Mouse (Mus musculus) naive thymus-derived CD4-positive, alpha-beta T cell, adult 2 months (primary cell): ENCODE measurements around the gene Gdf3.
A peak's percentile ranks its signal among the peaks of the same experiment; 100 is the strongest.

ENCODE experiments used
- DNase-seq: peaks from one replicate; pipeline ENCODE4 v3.0.0-alpha.2; 2011; ENCODE audit warnings: low read depth

The Gdf3 gene

DNA sequence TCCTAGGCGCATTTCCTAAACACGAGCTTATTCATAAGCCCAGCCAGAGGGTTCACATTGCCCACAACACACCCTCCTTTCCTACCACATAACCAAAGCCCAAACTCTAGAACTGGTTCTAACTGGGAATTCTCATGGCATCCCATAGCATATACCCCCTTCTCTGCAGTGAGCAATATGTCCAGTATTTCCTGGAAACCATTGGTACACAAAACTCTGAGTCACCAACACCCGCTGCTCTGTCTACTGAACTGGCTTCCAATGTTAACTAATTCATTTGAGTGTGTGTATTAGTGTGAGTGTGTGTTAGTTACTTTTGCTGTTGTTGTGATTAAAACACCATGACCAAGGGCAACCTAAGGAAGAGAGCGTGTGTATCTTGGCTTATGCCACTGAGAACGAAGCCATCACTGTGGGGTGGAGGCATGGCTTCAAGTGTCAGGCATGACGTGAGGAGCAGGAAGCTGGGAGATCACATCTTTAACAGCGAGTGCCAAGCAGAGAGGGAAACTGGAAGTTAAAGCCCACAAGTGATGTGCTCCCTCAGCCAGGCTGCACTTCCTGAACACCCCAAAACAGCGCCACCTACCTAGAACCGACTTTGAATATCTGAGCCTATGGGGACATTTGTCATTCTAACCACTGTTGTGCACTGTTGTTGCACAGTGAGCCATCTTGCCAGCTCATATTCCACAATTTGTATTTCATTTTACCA, 44.7 kb downstream of the Gdf3 start:
- no peak for DNase-seq

DNA sequence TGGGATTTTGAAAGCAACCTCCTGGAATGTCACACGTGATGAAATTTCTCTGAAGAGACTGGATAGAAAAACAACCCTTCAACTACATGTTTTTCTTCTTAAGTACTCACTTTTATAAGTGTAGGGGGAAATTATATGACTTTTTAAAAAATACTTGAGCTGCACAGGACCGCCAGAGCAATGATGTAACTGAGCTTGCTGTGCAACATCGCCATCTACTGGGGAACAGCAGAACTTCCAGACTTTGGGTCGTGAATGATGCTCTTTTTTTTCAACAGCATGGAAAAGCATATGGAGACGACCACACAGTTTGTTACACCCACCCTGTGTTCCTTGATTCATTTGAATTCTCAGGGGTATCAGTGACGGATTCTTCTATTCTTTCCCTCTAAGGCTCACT, 47.4 kb downstream of the Gdf3 start:
- DNase-seq: peak; percentile 77

DNA sequence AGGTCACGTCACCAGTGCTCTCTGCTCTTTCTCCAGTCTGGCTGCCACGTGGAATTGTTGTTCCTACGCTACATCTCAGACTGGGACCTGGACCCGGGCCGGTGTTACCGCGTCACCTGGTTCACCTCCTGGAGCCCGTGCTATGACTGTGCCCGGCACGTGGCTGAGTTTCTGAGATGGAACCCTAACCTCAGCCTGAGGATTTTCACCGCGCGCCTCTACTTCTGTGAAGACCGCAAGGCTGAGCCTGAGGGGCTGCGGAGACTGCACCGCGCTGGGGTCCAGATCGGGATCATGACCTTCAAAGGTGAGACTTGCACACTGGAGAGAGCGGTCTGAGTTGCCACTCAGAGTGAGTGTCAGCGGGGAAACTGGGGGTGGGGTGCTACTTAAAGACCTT, 48.9 kb downstream of the Gdf3 start:
- DNase-seq: no peak

DNA sequence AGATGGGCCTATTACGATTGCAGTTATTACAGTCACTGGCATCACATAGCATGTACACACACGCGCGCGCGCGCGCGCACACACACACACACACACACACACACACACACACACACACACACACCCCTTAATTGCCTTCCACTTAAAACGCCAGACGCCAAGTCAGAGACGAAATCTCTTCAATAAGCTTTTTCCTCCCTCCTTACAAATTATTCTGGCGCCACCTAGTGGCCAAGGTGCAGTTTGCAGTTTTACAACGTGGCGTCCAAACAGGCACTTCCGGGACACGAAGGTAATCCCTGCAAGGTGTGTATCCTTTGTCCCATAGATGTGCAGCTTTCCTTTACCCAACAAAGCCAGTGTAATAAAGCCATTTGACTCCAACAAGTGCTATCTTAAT, 49.5 kb downstream of the Gdf3 start:
- DNase-seq: peak; percentile 90

DNA sequence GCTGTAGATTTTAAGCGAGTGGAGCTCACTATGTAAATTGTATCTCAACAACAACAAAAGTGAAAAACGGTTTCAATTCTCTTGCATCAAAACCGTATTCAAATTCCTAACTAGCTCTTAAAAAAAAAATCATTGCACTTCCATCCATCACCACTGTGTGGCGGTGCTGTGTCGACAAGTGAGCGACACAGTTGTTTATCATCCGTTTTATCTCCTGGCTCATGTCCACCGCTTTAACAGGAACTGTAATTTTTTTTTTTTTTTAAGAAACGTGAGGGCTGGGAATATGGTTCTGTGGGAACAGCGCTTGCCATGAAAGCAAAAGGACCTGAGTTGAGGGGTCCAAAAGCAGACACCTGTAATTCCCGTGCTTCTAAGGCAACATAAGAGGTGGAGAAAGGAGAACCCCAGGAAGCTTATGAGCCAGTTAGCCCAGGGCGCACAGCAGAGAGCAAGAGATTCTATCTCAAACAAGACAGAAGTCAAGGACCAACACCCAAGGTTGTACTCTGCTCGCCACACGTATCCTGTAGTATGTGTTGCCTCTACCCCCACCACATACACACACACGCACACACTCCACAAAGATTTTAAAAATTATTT, 52.8 kb downstream of the Gdf3 start:
- DNase-seq: peak; percentile 82
